Mouse (Mus musculus) megakaryocyte, embryonic 14.5 days (primary cell): ENCODE data around the gene Tmed10.

Experiments
- FLI1 ChIP-seq: IDR thresholded peaks from 2 replicates; pipeline ENCODE4 v1.6.1; 2012; ENCODE audit warnings: low read length, inconsistent platforms, mixed read lengths
- GATA1 ChIP-seq: IDR thresholded peaks from 3 replicates; pipeline ENCODE4 v1.6.1; 2012; ENCODE audit warnings: mixed read lengths, low read length, inconsistent platforms, borderline replicate concordance

DNA sequence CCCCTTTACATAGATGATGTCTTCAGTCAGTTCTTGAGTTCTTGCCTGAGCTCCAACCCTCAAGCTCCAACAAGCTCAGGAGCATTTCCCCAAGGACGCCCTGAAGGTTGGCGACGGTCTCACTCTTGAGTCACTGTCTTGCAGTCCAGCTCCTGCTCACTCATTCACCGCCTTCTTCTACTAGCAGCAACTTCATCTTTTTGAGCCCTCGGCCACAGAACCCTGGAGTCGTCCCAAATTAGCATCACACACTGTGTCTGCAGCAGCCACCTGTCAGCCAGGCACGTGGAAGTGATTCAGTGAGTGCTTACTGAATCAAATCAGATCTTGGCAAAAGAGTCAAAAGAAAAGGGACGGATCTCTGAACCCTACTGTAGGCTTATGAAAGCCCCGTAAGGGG, 46.3 kb upstream of the Tmed10 start:
- TF ChIP-seq GATA1 (no peak), FLI1 (no peak)
